Mouse (Mus musculus): ENCODE measurements around the gene Cxcl17.

Gene Cxcl17

GRCm38 (mm10) chr7:25390054-25390770, 22.5 kb downstream of the Cxcl17 start:
- DNase-seq, result peak; percentile 19

GRCm38 (mm10) chr7:25388916-25389315, 23.8 kb downstream of the Cxcl17 start:
- peak; percentile 5 for DNase-seq

GRCm38 (mm10) chr7:25387811-25388440, 24.8 kb downstream of the Cxcl17 start:
- peak; percentile 17 for DNase-seq

GRCm38 (mm10) chr7:25385850-25386555, 26.7 kb downstream of the Cxcl17 start:
- peak; percentile 75 for DNase-seq

GRCm38 (mm10) chr7:25385259-25385658, 27.4 kb downstream of the Cxcl17 start:
- no peak for DNase-seq

- DNase-seq, result no peak
Observed at GRCm38 (mm10) chr7:25384818-25385217, 27.9 kb downstream of the Cxcl17 start.

- no peak for DNase-seq
Observed at GRCm38 (mm10) chr7:25384318-25384717, 28.4 kb downstream of the Cxcl17 start.

GRCm38 (mm10) chr7:25383891-25384290, 28.8 kb downstream of the Cxcl17 start:
- DNase-seq, result no peak

GRCm38 (mm10) chr7:25383385-25383784, 29.3 kb downstream of the Cxcl17 start:
- no peak for DNase-seq

- no peak for DNase-seq
Observed at GRCm38 (mm10) chr7:25382541-25382940, 30.1 kb downstream of the Cxcl17 start.

GRCm38 (mm10) chr7:25381284-25381680, 31.4 kb downstream of the Cxcl17 start:
- no peak for DNase-seq

- no peak for DNase-seq
Observed at GRCm38 (mm10) chr7:25380392-25381283, 32.0 kb downstream of the Cxcl17 start.

GRCm38 (mm10) chr7:25379551-25380351, 32.9 kb downstream of the Cxcl17 start:
- no peak for DNase-seq

- no peak for DNase-seq
Observed at GRCm38 (mm10) chr7:25378181-25379100, 34.2 kb downstream of the Cxcl17 start.

- DNase-seq, result no peak
Observed at GRCm38 (mm10) chr7:25377100-25377700, 35.5 kb downstream of the Cxcl17 start.

GRCm38 (mm10) chr7:25376556-25376955, 36.1 kb downstream of the Cxcl17 start:
- DNase-seq, result peak; percentile 95

- no peak for DNase-seq
Observed at GRCm38 (mm10) chr7:25372441-25372840, 40.2 kb downstream of the Cxcl17 start.

- DNase-seq, result no peak
Observed at GRCm38 (mm10) chr7:25369058-25369749, 43.5 kb downstream of the Cxcl17 start, which contains the start of gene Cnfn. Gene Cnfn (minus strand): TSS chr7:25369724.

- peak; percentile 61 for DNase-seq
Observed at GRCm38 (mm10) chr7:25368333-25368732, 44.4 kb downstream of the Cxcl17 start.

Data from cerebellum, adult 8-10 months (tissue).